Mouse (Mus musculus): ENCODE measurements at regions not wholly inside any gene's neighbourhood (a gene's known extent, or its start where the extent isn't known, plus 50 kb on each side); places are given as distances from the start of the nearest gene placed in this dataset.

DNA sequence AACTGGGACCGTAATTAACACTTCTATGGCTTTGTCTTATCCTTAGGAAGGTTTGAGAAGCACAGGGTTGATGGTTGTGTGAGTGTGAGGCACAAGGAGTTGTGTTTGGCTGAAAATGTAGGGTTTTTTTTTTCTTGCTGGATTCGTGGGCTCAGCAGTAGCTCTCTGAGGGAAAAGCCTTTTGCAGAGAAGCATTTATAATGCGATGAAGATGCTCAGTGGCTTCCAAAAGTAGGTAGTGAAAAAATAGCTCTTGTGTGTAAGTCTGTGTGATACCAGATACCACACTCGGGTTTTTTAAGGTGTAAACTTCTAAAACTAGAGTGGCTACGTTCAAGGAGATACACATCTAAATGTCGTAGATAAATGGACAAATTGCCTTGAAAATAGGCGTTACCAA is 149.1 kb upstream of the 4933402D24Rik start:
- no peak for DNase-seq

DNA sequence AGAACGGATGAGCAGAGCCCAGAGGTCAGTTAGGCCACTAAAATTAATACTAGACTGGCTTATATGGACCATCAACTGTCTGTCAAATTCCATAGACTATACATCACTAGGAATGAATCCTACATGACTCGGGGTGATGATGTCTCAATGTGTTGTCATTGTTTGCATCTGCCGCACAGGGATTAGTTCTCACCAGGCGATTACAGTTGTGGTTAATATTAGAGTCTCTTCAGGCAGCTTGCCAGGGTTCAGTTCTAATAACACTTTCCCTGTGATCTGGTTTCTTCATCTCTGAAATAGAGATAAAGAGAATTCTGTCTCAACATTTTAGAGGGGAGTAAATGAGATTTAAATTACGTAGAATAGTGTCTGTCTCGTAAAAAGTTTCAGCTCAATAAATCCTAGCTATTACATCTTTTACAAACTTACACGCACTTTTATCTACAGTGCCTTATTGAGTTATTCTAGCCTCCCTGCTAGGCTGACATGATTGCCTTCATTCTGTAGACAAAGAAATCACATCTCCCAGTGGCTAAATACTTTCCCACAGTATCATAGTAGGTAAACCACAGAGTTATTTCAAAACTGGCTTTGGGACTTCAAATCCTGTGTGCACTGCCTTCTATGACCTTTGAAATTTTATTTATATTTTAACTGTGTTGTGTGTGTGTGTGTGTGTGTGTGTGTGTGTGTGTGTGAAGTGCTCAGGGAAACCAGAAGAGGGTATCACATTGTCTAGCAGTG is 148.0 kb upstream of the 4933402D24Rik start:
- no peak for DNase-seq

DNA sequence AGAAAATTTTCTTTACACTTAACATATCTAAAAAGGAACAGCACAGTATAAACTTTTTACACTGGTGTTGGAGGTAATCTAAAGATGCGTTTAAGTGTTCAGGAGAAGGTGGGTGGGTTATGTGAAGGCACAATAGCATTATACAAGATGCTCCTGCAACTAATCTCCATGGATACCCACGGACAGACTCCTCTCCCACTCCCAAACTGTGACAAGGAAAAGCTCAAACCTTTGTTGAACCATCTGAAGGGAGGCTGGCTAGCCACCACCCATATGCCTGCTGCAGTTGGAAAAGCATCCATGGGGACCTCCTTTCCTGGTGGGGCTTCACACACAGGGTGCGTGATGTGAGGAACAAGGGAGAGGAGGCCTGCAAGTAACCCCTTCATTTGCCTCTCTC is 141.7 kb upstream of the 4933402D24Rik start:
- no peak for DNase-seq

DNA sequence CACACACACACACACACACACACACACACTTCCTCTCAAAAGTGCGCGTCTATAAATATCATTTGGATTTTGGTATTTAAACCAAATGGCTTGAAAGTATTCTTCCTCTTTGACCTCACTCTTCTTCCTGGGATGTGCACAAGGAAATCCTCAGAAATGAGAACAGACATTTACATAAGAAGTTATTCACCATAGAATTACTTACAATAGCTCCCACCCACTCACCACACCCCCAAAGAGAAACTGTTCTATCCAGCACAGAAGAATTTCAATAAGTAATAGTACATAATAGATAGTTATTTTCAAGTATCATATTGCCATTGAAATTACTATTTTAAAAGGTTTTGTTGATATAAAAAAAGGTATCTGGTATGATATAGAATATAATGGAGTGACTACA is 140.1 kb upstream of the 4933402D24Rik start:
- DNase-seq = no peak

DNA sequence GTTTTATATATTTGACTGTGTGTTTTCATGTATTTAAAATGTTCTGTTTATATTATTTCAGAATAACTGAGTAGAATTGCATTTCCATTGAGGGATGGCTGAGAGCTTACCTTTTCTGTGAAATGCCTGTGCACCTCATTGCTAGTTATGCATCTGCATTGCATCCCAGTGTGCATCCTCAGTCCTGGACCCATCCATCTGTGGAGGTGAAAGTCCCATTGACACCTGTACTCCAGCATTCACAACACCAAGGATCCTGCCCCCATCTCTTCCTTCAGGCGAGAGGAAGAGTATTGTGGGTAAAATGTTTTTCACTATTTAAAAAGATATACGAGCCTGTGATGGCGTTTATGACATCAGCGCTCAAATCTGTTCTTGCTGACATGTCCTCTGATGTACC is 134.6 kb upstream of the 4933402D24Rik start:
- DNase-seq = no peak

DNA sequence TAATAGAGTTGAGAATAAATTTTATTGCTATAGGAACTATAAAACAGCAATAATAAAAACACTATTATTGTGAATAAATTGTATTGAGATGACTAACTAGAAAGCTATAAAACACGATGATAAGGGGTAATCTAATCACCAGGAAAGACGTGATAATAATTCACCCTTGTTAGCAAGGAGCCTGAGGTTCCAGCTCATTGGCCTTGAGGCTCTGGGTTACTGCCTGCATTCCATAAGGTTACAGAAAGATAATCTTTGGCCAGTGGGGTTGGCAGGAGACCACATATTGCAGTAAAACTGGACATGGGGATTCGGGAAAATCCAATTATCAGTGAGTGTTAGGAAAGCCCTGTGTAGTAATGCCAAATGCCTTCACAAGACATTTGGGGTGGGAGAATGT is 134.1 kb upstream of the 4933402D24Rik start:
- no peak for DNase-seq

DNA sequence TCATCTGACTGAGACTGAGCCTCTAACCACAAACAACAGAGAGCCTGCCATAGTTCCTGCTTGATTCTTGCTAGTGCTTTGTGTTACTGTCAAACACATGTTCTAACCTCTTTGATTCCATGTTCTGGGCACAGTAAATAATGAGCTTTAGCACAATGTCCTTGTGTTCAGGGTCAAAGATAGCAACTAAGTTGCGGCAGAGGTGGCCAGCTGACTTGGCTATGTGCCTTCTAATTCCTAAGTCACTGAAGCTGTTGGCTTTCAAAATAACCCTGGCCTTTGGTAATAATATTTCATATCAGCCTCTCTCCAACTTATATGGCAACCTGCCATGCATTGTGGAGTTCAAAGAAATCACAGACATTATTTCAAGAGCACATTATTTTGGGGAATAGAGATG is 133.3 kb upstream of the 4933402D24Rik start:
- no peak for DNase-seq

DNA sequence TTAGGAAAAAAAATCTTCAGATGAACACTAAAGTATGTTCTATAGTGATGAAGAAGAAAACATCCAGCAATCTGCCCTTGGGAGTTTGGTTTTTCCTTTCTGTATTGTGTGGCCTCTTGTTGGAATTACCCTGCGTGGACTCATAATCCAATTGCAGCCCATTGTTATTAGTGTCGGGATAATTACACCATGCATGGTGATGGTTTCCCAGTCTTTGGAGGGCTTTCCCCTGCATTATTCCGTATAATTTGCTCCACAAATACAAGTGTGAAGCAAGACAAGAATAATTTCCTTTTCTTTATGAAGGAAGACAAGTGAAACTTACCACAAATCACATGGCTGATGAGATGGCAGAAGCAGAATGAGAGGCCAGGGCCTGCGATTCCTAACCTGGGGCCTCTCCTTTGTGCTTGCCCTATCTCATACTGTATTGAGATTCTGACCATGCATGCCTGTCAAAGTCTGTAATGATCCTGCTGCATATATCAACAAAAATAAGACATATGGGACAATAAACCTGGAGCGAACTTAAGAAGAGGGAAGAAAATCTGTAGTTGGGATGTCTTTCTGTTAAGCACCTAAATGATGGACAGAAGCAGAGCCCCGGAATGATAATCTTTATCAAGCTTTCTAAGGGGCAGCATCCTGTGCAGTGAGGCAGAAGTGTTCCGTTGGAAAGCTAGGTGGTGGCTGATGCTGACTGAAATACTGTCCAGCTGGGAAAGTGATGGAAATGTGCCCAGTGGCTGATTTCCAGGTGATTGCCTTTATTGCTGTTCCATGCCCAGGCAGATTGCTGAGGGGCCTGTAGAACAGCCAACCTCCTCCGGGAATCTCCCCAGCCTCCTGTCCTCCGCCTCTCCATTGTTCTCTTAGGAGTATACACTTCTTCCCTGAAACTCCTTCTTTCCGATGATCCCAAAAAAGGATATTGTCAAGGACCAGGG is 130.8 kb upstream of the 4933402D24Rik start:
- DNase-seq = no peak

DNA sequence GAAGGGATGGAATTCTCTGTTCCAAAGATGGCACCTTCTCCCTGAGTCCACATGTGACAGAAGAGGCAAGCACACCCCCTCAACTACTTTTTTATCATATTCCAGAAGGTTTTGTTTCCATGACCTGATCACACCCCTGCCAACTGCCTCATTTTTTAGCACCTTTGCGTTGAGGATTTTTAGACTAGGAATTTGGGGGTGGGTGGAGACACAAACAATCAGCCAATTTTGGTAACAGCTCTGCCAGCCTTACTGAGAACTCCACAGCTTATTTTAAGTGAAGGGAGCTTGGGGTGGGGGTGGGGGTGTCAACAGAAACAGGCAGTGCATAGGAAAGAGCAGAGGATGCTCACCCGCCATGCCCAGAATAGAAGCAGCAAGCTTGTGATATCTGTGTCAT is 129.7 kb upstream of the 4933402D24Rik start:
- DNase-seq = no peak

DNA sequence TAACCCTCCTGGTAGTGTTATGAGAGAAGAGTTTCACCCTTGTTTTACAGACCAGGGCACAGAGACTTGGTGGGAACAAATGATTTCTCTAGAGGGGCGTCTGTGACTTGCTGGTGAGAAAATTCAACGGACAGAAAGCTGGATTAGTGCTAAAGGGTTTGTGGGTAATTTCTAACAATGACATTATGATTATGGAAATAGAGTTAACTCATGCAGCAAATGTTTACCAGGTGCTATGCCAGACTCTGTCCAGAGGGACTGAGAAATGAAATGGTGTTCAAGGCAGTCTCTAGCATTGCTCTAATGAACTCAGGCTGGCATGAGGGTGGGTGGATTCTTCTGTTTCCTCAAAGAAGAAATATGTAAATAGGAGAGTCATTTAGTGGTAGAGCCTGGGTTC is 128.5 kb upstream of the 4933402D24Rik start:
- DNase-seq = no peak

DNA sequence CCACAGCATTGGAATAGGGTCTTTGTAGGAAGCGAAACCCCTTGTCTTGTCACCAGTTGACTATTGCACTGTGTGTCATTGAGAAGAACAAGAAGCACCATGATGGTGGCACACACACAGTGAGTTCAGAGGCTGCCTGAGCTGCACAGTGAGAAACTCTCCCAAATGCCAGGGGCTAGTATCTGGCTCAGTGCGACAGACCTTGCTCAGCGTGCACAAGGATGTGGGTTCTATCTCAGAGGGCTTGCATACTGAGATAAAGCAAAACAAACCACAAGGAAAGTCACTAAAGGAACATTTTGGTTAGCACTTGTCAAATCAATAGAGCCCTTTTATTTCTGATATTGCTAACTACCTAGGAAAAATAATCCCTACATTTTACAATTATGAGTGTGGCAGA is 110.5 kb upstream of the 4933402D24Rik start:
- no peak for DNase-seq

DNA sequence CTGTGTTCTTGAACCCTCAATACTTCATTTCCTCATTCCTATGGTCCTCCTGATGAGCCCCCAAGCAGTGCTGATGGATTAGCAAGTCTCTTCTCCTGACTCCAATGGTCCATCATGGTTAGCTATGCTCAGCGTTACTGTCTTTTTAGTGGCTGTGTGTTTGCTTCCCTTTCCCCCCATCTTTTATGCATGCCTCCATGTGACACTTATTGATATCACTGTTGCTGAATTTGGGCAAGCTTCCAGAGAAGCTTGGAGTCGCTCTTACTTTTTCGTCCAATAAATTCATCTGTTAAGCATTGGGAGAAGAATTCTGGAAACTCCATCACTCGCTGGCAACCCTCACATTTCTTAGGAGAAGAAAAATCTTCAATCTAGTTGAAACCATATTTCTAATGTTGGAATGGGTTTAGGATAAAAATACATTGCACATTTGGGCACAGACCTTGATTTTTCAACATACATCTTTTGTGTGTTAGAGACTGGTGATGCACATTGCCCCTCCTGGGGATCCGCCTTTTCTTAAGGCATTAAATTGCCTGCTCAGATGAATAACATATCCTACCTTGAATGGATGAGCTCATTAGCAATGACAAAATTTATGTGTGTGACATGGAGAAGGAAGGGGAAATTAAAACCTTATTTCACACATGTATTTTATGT is 107.7 kb upstream of the 4933402D24Rik start:
- no peak for DNase-seq

DNA sequence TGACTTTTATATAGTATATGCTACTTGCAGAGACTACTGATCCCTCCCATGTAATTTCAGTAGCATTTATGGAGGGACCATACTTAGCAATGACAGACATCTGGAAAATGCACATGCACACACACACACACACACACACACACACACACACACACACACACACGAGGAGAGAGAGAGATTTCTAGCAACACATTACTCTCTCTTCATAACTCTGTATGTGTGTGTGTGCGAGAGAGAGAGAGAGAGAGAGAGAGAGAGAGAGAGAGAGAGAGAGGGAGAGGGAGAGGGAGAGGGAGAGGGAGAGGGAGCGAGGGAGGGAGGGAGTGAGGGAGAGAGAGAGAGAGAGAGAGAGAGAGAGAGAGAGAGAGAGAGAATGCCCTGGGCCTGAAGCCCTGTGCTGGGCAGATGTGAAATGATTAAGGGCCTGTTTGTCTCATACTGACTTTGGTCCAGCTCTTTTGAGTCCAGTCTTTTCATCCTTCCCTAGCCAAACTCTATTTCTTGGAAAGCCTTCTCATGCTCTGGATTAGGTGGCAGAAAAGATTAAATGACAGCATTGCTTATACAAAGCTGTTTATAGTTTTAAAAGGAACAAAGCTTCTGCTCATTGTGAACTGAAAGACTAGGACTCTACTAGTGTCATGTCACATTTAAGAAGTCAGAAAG is 106.4 kb upstream of the 4933402D24Rik start:
- DNase-seq = no peak

DNA sequence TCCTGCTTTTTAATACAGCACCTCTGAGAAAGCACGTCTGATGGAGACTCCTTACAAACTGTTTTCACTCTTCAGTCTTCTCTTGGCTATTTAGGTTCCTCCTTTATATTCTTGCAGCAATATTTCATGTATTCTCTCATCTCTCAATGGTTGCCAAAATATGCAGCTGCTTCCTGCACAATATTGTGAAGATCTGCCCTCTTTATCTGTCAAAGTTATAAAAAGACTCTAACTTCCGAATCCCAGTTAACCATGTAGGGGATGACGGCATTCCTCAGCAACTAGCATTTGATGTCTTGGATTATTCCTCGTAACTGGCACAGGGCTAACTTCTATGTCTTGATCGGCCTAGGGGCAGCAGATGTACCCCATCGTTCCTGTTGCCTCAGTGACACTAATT is 102.8 kb upstream of the 4933402D24Rik start:
- no peak for DNase-seq

DNA sequence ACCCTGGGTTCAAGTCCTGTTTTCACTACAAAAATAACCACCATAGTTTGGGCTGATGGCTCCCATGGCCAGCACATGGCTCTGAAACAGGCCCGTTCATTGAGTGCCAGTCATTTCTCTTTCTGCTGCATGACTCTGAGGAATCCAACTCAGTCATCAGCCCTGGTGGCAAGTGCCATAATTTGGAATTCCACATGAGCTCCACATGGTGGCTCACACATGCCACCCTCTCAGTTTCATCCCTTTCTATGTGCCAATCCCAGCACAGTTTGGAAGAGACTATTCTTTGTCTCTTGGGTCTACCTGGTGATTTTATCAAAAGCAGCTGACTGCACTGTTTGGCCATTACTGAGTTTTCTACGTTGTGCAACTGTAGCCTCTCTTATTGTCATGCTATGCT is 100.3 kb upstream of the 4933402D24Rik start:
- DNase-seq = no peak

DNA sequence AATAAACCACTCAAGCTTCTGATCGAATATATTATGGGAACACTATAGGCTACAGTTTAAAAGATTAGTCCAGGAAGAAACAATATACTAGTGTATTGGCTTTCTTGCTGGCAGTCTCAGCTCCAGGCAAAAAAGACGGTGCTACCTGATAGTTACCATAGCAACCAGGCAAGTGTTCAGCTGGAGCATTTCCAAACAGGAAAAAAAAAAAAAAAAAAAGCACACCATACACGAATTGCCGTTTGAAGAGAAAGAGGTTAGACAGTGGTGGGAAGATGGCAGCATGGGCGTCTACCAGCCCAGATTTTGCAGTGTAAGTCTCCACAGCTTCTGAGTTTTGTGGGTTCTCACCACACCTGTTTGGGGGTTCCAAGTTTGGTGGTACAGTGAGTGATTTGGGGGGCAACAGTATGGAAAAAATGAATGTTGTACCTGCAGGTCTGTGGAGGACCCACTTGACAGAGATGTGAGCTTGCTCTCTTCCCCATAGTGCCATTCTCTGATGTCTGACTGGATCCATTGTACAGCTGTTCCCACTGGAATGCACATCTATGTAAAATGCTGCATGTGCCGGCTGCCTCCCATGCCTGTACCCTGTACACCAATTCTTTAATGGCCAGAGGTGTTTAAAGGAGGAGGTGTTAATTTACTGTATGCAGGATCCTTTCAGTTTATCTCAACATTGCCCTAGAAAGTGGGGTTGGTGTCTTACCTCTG is 89.0 kb upstream of the 4933402D24Rik start:
- DNase-seq = no peak

DNA sequence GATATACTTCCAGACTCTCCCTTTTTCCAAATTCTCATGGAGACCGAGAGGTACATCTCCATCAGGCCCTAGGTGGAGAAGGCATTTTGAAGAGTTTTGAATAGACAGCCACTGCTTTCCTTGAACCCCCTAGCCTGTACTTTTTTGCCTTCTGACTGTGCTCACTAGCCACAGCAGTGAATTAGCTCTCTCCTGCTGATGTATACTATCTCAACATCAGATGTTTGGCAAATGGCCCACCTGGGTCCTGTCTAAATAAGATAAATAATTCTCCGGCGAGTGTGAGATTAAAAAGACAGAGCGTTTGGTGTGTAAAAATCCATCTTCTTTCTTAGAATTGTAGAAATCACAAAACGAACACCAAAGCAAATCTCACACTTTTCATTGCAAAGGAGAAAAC is 88.4 kb upstream of the 4933402D24Rik start:
- DNase-seq = no peak

DNA sequence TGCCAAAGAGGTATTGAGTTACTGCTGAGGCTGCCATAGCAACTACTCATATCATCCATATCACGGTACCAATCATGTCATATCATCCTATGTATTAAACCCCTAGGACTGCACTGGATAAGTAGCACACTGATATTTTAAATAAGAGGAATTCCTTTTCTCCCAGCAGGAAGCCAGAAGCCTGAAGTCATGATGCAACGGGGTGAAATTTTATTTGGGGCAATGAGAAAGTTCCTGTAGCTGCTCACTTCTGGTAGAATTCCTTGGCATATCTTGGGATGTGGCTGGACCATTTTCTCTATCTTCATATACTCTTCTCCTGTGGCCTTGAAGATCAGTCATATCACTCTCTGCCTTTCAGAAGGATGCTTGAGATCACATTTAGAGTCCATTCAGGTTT is 87.3 kb upstream of the 4933402D24Rik start:
- no peak for DNase-seq

DNA sequence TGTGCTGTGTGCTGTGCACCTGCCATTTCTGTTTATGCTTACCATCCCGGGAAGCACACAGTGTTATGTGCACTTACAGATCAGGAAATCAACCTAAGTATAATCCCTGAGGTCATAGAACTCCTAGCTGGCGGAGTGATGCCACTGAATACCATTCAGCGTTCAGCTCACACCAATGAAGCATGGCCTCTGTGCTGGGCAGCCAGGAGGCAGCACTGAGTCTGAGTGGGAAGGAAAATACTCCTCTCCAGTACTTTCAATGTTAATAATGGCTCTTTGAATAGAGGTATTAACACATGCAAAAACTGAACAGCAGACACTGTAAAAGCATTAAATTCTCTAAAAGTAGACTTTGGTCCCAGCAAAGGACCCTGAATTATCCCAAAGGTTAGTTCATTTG is 85.7 kb upstream of the 4933402D24Rik start:
- DNase-seq = no peak

DNA sequence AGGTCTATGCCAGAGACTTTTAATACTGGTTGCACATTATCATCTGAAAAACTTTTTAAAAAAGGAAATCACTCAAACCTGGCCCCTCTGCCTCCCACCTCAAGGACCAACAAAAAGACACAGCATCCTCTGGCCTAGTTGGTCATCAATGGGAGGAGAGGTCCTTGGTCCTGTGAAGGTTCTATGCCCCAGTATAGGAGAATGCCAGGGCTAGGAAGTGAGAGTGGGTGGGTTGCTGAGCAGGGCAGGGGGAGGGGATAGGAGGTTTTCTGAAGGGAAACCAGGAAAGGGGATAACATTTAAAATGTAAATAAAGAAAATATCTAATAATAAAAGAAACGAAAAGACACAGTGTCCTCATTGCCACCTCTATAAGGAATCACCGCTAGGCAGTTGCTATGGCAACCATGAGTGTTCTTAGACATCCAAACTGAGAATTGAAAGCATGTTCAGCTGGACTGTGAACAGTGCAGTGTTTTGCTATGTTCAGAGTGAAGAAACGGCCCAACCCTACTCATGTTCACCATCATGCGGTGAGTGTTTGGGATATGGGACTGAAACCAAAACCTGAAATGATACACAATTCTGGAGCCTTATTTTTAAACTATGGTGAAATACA is 82.5 kb upstream of the 4933402D24Rik start:
- DNase-seq = no peak

DNA sequence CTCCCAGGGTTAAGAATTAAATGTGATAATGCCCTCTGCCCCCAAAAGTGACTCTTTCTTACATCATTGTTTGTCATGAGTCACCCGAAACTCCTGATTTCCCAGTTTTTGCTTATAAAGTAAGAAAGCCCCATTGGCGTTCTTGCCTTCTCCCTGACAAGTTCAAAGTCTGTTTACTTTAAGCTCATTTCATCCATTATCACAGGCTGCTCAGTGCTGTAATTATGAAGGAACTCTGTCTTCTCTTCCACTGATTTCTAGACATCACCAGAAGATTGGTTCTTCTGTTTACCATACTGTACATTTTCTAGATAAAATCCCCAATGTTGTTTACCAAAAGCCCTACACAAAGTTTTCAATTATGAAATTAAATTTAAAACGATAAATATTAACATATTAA is 81.2 kb upstream of the 4933402D24Rik start:
- DNase-seq = no peak
